Mouse (Mus musculus): ENCODE measurements at regions not wholly inside any gene's neighbourhood (a gene's known extent, or its start where the extent isn't known, plus 50 kb on each side); places are given as distances from the start of the nearest gene placed in this dataset.

- no peaks in the 10 kb centered on the region for H3K27me3 ChIP-seq (replicated peaks)
- no peak overlapping the region for H3K9ac ChIP-seq
- no peak overlapping the region for H3K27ac ChIP-seq
- no peaks in the 10 kb centered on the region for H3K36me3 ChIP-seq (replicated peaks)
- ATAC-seq (replicated peaks) = no peak
- H3K4me1 ChIP-seq = no peaks in the 10 kb centered on the region
- 70% methylated on average over 6 of the region's 6 CpGs for WGBS
- no peak overlapping the region for H3K4me3 ChIP-seq
- H3K9me3 ChIP-seq = no peaks in the 10 kb centered on the region
- no peak overlapping the region for H3K4me2 ChIP-seq
Measured at GRCm38 (mm10) chr7:136112163-136112562, 396.0 kb upstream of the Mki67 start.

- no peak for ATAC-seq (replicated peaks)
- H3K4me1 ChIP-seq = no peaks in the 10 kb centered on the region
- no peak overlapping the region for H3K4me3 ChIP-seq
- H3K36me3 ChIP-seq (replicated peaks) = no peaks in the 10 kb centered on the region
- no peak overlapping the region for H3K4me2 ChIP-seq
- H3K27me3 ChIP-seq (replicated peaks) = peaks cover 3% of the 10 kb centered on the region; the same call in 1 of the 2 replicates
- H3K9me3 ChIP-seq = no peaks in the 10 kb centered on the region
- no peak overlapping the region for H3K9ac ChIP-seq
- 50% methylated on average over 7 of the region's 7 CpGs for WGBS
- no peak overlapping the region for H3K27ac ChIP-seq
Measured at GRCm38 (mm10) chr7:136120930-136121329, 404.8 kb upstream of the Mki67 start.

GRCm38 (mm10) chr7:136121406-136121805, 405.2 kb upstream of the Mki67 start:
- H3K4me1 ChIP-seq = no peaks in the 10 kb centered on the region

GRCm38 (mm10) chr7:136124786-136125185, 408.6 kb upstream of the Mki67 start:
- H3K4me3 ChIP-seq = no peak overlapping the region
- H3K9me3 ChIP-seq = no peaks in the 10 kb centered on the region
- ATAC-seq (replicated peaks) = no peak
- H3K27me3 ChIP-seq (replicated peaks) = peaks cover 3% of the 10 kb centered on the region; the same call in 1 of the 2 replicates
- H3K36me3 ChIP-seq (replicated peaks) = no peaks in the 10 kb centered on the region
- H3K4me1 ChIP-seq = peaks cover 5% of the 10 kb centered on the region; the same call in 1 of the 2 replicates
- H3K27ac ChIP-seq = no peak overlapping the region
- no peak overlapping the region for H3K9ac ChIP-seq
- H3K4me2 ChIP-seq = no peak overlapping the region
- 75% methylated on average over 2 of the region's 2 CpGs for WGBS

More at GRCm38 (mm10) chr7:136121406-136121805, 405.2 kb upstream of the Mki67 start:
- Histone ChIP-seq H3K9me3 (no peaks in the 10 kb centered on the region), H3K27me3 (replicated peaks) (peaks cover 3% of the 10 kb centered on the region; the same call in 1 of the 2 replicates), H3K27ac (no peak overlapping the region), H3K4me2 (no peak overlapping the region), H3K36me3 (replicated peaks) (no peaks in the 10 kb centered on the region), H3K4me3 (no peak overlapping the region), H3K9ac (no peak overlapping the region)
- WGBS = 70% methylated on average over 1 of the region's 1 CpGs
- no peak for ATAC-seq (replicated peaks)

- no peak overlapping the region for H3K4me2 ChIP-seq
- H3K4me1 ChIP-seq = peaks cover 17% of the 10 kb centered on the region
- H3K27ac ChIP-seq = no peak overlapping the region
- no peaks in the 10 kb centered on the region for H3K36me3 ChIP-seq (replicated peaks)
- H3K27me3 ChIP-seq (replicated peaks) = peaks cover 3% of the 10 kb centered on the region; the same call in 1 of the 2 replicates
- H3K9ac ChIP-seq = no peak overlapping the region
- WGBS = 96% methylated on average over 3 of the region's 3 CpGs
- no peak for ATAC-seq (replicated peaks)
- H3K9me3 ChIP-seq = no peaks in the 10 kb centered on the region
- H3K4me3 ChIP-seq = no peak overlapping the region
Measured at GRCm38 (mm10) chr7:136126393-136126792, 410.2 kb upstream of the Mki67 start.

- peaks cover 3% of the 10 kb centered on the region; the same call in 1 of the 2 replicates for H3K27me3 ChIP-seq (replicated peaks)
- no peak for ATAC-seq (replicated peaks)
- no peak overlapping the region for H3K27ac ChIP-seq
- H3K9me3 ChIP-seq = no peaks in the 10 kb centered on the region
- H3K36me3 ChIP-seq (replicated peaks) = no peaks in the 10 kb centered on the region
- no peak overlapping the region for H3K4me3 ChIP-seq
- H3K4me1 ChIP-seq = peaks cover 17% of the 10 kb centered on the region
- WGBS = 78% methylated on average over 2 of the region's 2 CpGs
- no peak overlapping the region for H3K4me2 ChIP-seq
- H3K9ac ChIP-seq = no peak overlapping the region
Measured at GRCm38 (mm10) chr7:136127576-136127975, 411.4 kb upstream of the Mki67 start.

- Histone ChIP-seq H3K27me3 (replicated peaks) (no peaks in the 10 kb centered on the region), H3K9me3 (no peaks in the 10 kb centered on the region), H3K27ac (no peak overlapping the region; the same call in 1 of the 2 replicates), H3K4me2 (no peak overlapping the region), H3K4me3 (no peak overlapping the region), H3K9ac (no peak overlapping the region), H3K4me1 (peaks cover 17% of the 10 kb centered on the region), H3K36me3 (replicated peaks) (no peaks in the 10 kb centered on the region)
- no peak for ATAC-seq (replicated peaks)
- WGBS = 16% methylated on average over 7 of the region's 7 CpGs
Measured at GRCm38 (mm10) chr7:136129721-136130123, 413.6 kb upstream of the Mki67 start.

- 13% methylated on average over 10 of the region's 10 CpGs for WGBS
- H3K9ac ChIP-seq = no peak overlapping the region
Measured at GRCm38 (mm10) chr7:136130666-136131239, 414.6 kb upstream of the Mki67 start.

GRCm38 (mm10) chr7:136132976-136133375, 416.8 kb upstream of the Mki67 start:
- Histone ChIP-seq H3K9me3 (no peaks in the 10 kb centered on the region), H3K36me3 (replicated peaks) (no peaks in the 10 kb centered on the region), H3K4me1 (peaks cover 19% of the 10 kb centered on the region), H3K9ac (no peak overlapping the region), H3K4me2 (no peak overlapping the region), H3K27me3 (replicated peaks) (no peaks in the 10 kb centered on the region), H3K4me3 (no peak overlapping the region), H3K27ac (no peak overlapping the region)
- ATAC-seq (replicated peaks) = no peak
- 64% methylated on average over 2 of the region's 2 CpGs for WGBS

More at GRCm38 (mm10) chr7:136130666-136131239, 414.6 kb upstream of the Mki67 start:
- no peak overlapping the region for H3K27ac ChIP-seq
- H3K9me3 ChIP-seq = no peaks in the 10 kb centered on the region
- H3K27me3 ChIP-seq (replicated peaks) = no peaks in the 10 kb centered on the region
- H3K4me1 ChIP-seq = peaks cover 17% of the 10 kb centered on the region
- H3K4me3 ChIP-seq = no peak overlapping the region
- no peak for ATAC-seq (replicated peaks)
- no peaks in the 10 kb centered on the region for H3K36me3 ChIP-seq (replicated peaks)
- no peak overlapping the region for H3K4me2 ChIP-seq

- Histone ChIP-seq H3K36me3 (replicated peaks) (no peaks in the 10 kb centered on the region), H3K27me3 (replicated peaks) (no peaks in the 10 kb centered on the region), H3K9ac (no peak overlapping the region), H3K4me3 (no peak overlapping the region), H3K27ac (no peak overlapping the region), H3K4me2 (no peak overlapping the region), H3K9me3 (no peaks in the 10 kb centered on the region), H3K4me1 (peaks cover 7% of the 10 kb centered on the region; the same call in 1 of the 2 replicates)
- no peak for ATAC-seq (replicated peaks)
- WGBS = 34% methylated on average over 1 of the region's 1 CpGs
Measured at GRCm38 (mm10) chr7:136136666-136137065, 420.5 kb upstream of the Mki67 start.

- no peak overlapping the region for H3K9ac ChIP-seq
- no peaks in the 10 kb centered on the region for H3K36me3 ChIP-seq (replicated peaks)
- no peaks in the 10 kb centered on the region for H3K27me3 ChIP-seq (replicated peaks)
- H3K4me3 ChIP-seq = no peak overlapping the region
- H3K9me3 ChIP-seq = no peaks in the 10 kb centered on the region
- no peak for ATAC-seq (replicated peaks)
- peaks cover 7% of the 10 kb centered on the region; the same call in 1 of the 2 replicates for H3K4me1 ChIP-seq
- WGBS = 89% methylated on average over 2 of the region's 2 CpGs
- H3K27ac ChIP-seq = no peak overlapping the region
- no peak overlapping the region for H3K4me2 ChIP-seq
Measured at GRCm38 (mm10) chr7:136137341-136137740, 421.2 kb upstream of the Mki67 start.

- Histone ChIP-seq H3K27ac (no peak overlapping the region), H3K9ac (no peak overlapping the region), H3K9me3 (no peaks in the 10 kb centered on the region), H3K36me3 (replicated peaks) (no peaks in the 10 kb centered on the region), H3K4me1 (peaks cover 7% of the 10 kb centered on the region; the same call in 1 of the 2 replicates), H3K4me3 (no peak overlapping the region), H3K4me2 (no peak overlapping the region; the same call in 1 of the 2 replicates), H3K27me3 (replicated peaks) (no peaks in the 10 kb centered on the region)
- WGBS = 38% methylated on average over 15 of the region's 15 CpGs
- ATAC-seq (replicated peaks) = no peak
Measured at GRCm38 (mm10) chr7:136137831-136138602, 421.9 kb upstream of the Mki67 start.
